Mouse (Mus musculus) midbrain, embryonic 10.5 days (tissue): ENCODE data around the gene Cdx2. TPM values are rescaled to one million over a fixed set of nuclear protein-coding genes. Genes with fewer than 3 reads are reported as not detected.

ENCODE experiments used
- DNase-seq: peaks from one replicate; pipeline ENCODE4 v3.0.0-alpha.2; 2017; ENCODE audit warnings: low spot score
- H3K27ac ChIP-seq: fragments of 300-500 bp; sonication (generic); replicated peaks from 2 replicates; pipeline ENCODE4 v1.5.1; 2016; ENCODE audit warnings: mild to moderate bottlenecking
- H3K27me3 ChIP-seq: fragments of 300-500 bp; sonication (generic); 2 replicates; pipeline ENCODE4 v1.6.1; 2016; ENCODE audit warnings: low read depth, mild to moderate bottlenecking; ENCODE audit not compliant: poor library complexity, severe bottlenecking
- H3K36me3 ChIP-seq: fragments of 300-500 bp; sonication (generic); 2 replicates; pipeline ENCODE4 v1.6.1; 2016; ENCODE audit warnings: mild to moderate bottlenecking, moderate library complexity
- H3K4me1 ChIP-seq: fragments of 300-500 bp; sonication (generic); 2 replicates; pipeline ENCODE4 v1.6.1; 2016
- H3K4me3 ChIP-seq: fragments of 300-500 bp; sonication (generic); 2 replicates; pipeline ENCODE4 v1.5.1; 2016; ENCODE audit warnings: mild to moderate bottlenecking, moderate library complexity
- H3K9me3 ChIP-seq: fragments of 300-500 bp; sonication (generic); replicated peaks from 2 replicates; pipeline ENCODE4 v1.6.1; 2016; ENCODE audit warnings: mild to moderate bottlenecking
- WGBS: fragments of 180-500 bp; shearing (Covaris S2); methylation state at CpG from one replicate; pipeline ENCODE4 v1.1.7; 2016; 5-methylcytosine and 5-hydroxymethylcytosine counted together
- microRNA-seq: library from miRNA; unstranded; fragments of <30 nt; microRNA quantifications from one replicate; pipeline ENCODE4, GENCODE M21; 2017
- polyA plus RNA-seq: library from polyadenylated mRNA; unstranded; fragments of >200 nt; fragmentation: Nextera tagmentation; extraction: Ambion mirVana; gene quantifications from 2 replicates; pipeline ENCODE4 v1.2.1, GENCODE M21; 2016

Gene Cdx2
- polyA plus RNA-seq, 1 experiment from 2014 or later = not detected

DNA sequence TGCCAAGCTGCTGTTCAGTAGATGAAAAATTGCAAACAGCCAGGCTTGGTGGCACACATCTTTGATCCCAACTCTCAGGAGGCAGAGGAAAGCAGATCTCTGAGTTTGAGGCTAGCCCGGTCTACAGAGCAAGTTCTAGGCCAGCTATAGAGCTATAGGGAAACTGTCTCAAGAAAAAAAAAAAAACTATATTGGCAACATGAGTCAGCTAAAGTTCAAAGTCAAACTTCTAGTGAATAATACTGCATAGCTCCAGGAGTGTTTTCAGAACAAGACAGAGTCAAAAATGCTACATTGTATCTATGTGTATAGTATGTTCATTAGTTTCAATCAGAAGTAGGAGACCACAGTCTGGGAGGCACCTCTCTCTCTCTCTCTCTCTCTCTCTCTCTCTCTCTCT, 46.9 kb downstream of the Cdx2 start:
- Histone ChIP-seq H3K4me3 (no peak overlapping the region), H3K4me1 (no peaks in the 10 kb centered on the region), H3K36me3 (no peaks in the 10 kb centered on the region), H3K27me3 (peaks cover 45% of the 10 kb centered on the region), H3K9me3 (no peaks in the 10 kb centered on the region), H3K27ac (no peak overlapping the region)
- DNase-seq = no peak
- 98% methylated on average over 1 of the region's 1 CpGs for WGBS

Small RNAs within 50 kb of the gene (microRNA-seq; reads per million reads assigned to microRNA genes)
- not detected for gene Mir7k

Other genes starting within 250 kb of the Cdx2 start
- gene Lnx2, start 230.7 kb downstream of the Cdx2 start, polyA plus RNA-seq = 7.6 and 7.7 TPM in 2 replicates
- 113 and 130 TPM in 2 replicates for gene Polr1d, start 230.2 kb downstream of the Cdx2 start, polyA plus RNA-seq
- gene Gsx1, start 118.6 kb downstream of the Cdx2 start, polyA plus RNA-seq = 7.0 and 11.1 TPM in 2 replicates
- gene Pdx1, start 37.3 kb downstream of the Cdx2 start, polyA plus RNA-seq = not detected in 2 replicates
- gene Urad, start 15.2 kb upstream of the Cdx2 start, polyA plus RNA-seq = not detected in 2 replicates
- gene Flt3, start 93.2 kb upstream of the Cdx2 start, polyA plus RNA-seq = 0.02 and 0.12 TPM in 2 replicates
- 46.8 and 54.5 TPM in 2 replicates for gene Pan3, start 122.9 kb upstream of the Cdx2 start, polyA plus RNA-seq